Mouse (Mus musculus) forebrain, postnatal 0 days (tissue): ENCODE results near the gene Kbtbd2. TPM values are rescaled to one million over a fixed set of nuclear protein-coding genes. Genes with fewer than 3 reads are reported as not detected.

Source experiments
- ATAC-seq: fragments of 200-750 bp; cut with Nextera tagmentation; 2 replicates; pipeline ENCODE4 v1.8.0; 2017; ENCODE audit warnings: mild to moderate bottlenecking, moderate library complexity
- DNase-seq: peaks from one replicate; pipeline ENCODE4 v3.0.0-alpha.2; 2015
- H3K27ac ChIP-seq: fragments of 300-500 bp; sonication (generic); 2 replicates; pipeline ENCODE4 v1.5.1; 2014; ENCODE audit warnings: low read depth, mild to moderate bottlenecking, antibody characterized with exemption, low read length, moderate library complexity, mixed read lengths
- H3K27me3 ChIP-seq: fragments of 300-500 bp; sonication (generic); 2 replicates; pipeline ENCODE4 v1.6.1; 2014; ENCODE audit warnings: mild to moderate bottlenecking, low read length, mixed read lengths; ENCODE audit not compliant: insufficient read depth
- H3K36me3 ChIP-seq: fragments of 300-500 bp; sonication (generic); 2 replicates; pipeline ENCODE4 v1.6.1; 2014; ENCODE audit warnings: mild to moderate bottlenecking, moderate library complexity; ENCODE audit not compliant: insufficient read depth
- H3K4me1 ChIP-seq: fragments of 300-500 bp; sonication (generic); 2 replicates; pipeline ENCODE4 v1.6.1; 2014; ENCODE audit warnings: antibody characterized with exemption; ENCODE audit not compliant: insufficient read depth
- H3K4me2 ChIP-seq: fragments of 300-500 bp; sonication (generic); 2 replicates; pipeline ENCODE4 v1.6.1; 2014; ENCODE audit warnings: low read depth, mild to moderate bottlenecking, moderate library complexity
- H3K4me3 ChIP-seq: fragments of 300-500 bp; sonication (generic); 2 replicates; pipeline ENCODE4 v1.5.1; 2014; ENCODE audit warnings: low read depth, low read length, mixed read lengths
- H3K9ac ChIP-seq: fragments of 300-500 bp; sonication (generic); 2 replicates; pipeline ENCODE4 v1.6.1; 2014; ENCODE audit warnings: mild to moderate bottlenecking
- H3K9me3 ChIP-seq: fragments of 300-500 bp; sonication (generic); 2 replicates; pipeline ENCODE4 v1.6.1; 2016; ENCODE audit warnings: low read length
- CTCF ChIP-seq: sonication (generic); IDR thresholded peaks from 2 replicates; pipeline ENCODE4 v1.5.1; 2016; ENCODE audit warnings: antibody characterized with exemption, control low read depth, low read depth
- WGBS: fragments of 180-500 bp; shearing (Covaris S2); extraction: QIAGEN DNeasy Blood & Tissue Kit; methylation state at CpG from one replicate; pipeline ENCODE4 v1.1.7; 2014; 5-methylcytosine and 5-hydroxymethylcytosine counted together
- polyA plus RNA-seq: library from polyadenylated mRNA; unstranded; fragments of >200 nt; fragmentation: Nextera tagmentation; extraction: Ambion mirVana; gene quantifications from 2 replicates; pipeline ENCODE4 v1.2.1, GENCODE M21; 2015
- total RNA-seq: library from RNA; depleted of rRNA; stranded (reverse); fragments of >200 nt; gene quantifications from 2 replicates; pipeline ENCODE4 v1.2.3, GENCODE M21; 2014; rRNA removed

The Kbtbd2 gene
- total and polyA plus RNA-seq, 2 experiments from 2014 or later, result 18.7 to 57.1 TPM

DNA sequence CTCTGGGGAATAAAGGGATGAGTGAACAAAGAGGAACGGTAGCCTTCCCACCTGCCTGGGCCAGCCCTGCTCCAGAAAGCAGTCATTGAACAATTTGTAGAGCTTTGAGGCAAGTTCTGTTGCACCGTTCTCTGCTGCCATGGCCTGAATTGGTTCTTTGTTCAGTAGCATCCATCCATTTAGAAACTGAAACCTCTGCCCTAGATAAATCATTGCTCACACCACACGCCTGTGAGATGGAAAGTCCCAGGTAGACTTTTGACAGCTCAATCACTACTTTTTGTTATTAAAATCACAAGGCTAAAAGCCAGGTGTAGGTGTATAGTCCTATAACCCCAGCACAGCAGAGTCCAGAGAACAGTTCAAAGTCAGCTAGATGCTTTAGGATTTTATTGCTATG lies 32.3 kb downstream of the Kbtbd2 start:
- Histone ChIP-seq H3K4me3 (no peak overlapping the region), H3K4me2 (no peak overlapping the region), H3K9ac (no peak overlapping the region), H3K27ac (no peak overlapping the region), H3K36me3 (peaks cover 19% of the 10 kb centered on the region), H3K4me1 (no peaks in the 10 kb centered on the region), H3K27me3 (no peaks in the 10 kb centered on the region), H3K9me3 (no peaks in the 10 kb centered on the region)
- 69% methylated on average over 3 of the region's 3 CpGs for WGBS
- no peak for TF ChIP-seq CTCF
- no peak for ATAC-seq
- no peak for DNase-seq

DNA sequence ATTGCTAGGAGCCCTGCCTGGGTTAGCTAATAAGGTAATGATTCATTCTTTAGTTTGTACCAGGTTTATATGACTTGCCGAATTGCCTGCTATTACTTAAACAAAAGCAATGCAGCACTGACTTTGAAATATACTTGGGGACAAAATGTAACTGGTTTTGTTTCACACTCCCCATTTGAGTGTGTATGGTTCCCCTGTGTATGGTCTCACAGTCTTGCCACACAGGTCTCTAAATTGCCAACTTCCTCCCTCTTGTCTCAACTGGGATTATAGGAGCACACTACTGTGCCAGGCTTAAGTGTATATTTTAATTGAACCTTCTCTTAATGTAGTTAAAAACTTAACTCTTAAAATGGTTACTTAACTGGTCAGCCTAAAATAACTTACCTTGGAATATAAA lies 38.3 kb downstream of the Kbtbd2 start:
- ATAC-seq (no peak), DNase-seq (no peak)
- H3K4me2 ChIP-seq, result no peak overlapping the region
- peaks cover 52% of the 10 kb centered on the region for H3K36me3 ChIP-seq
- no peak overlapping the region for H3K4me3 ChIP-seq
- no peak for TF ChIP-seq CTCF
- H3K9ac ChIP-seq, result no peak overlapping the region
- H3K9me3 ChIP-seq, result no peaks in the 10 kb centered on the region
- no peak overlapping the region for H3K27ac ChIP-seq
- H3K4me1 ChIP-seq, result no peaks in the 10 kb centered on the region
- H3K27me3 ChIP-seq, result no peaks in the 10 kb centered on the region
- WGBS, result 94% methylated on average over 1 of the region's 1 CpGs

DNA sequence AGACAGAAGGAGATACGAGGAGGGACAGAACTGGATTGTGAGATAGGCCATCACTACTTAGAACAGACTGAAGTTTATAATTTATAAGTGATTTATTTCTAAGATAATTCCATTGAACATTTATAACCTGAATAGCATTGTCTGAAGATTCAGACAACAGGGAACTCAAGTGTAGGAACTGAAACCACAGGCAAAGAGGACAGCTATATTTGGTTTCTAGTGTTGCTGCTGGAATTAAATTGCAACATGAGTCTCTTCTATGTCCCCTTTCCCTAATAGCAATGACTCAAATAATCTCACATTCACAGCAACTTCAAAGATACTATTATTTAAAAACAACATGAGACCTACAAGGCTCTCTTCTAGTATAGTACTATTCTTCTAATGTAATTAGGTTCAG lies 41.5 kb downstream of the Kbtbd2 start:
- H3K27ac ChIP-seq, result no peak overlapping the region
- ATAC-seq (no peak), DNase-seq (no peak)
- TF ChIP-seq CTCF, result no peak
- 94% methylated on average over 1 of the region's 1 CpGs for WGBS
- peaks cover 43% of the 10 kb centered on the region for H3K36me3 ChIP-seq
- H3K4me1 ChIP-seq, result no peaks in the 10 kb centered on the region
- no peak overlapping the region for H3K4me3 ChIP-seq
- H3K27me3 ChIP-seq, result no peaks in the 10 kb centered on the region
- H3K9ac ChIP-seq, result no peak overlapping the region
- H3K9me3 ChIP-seq, result no peaks in the 10 kb centered on the region
- H3K4me2 ChIP-seq, result no peak overlapping the region

DNA sequence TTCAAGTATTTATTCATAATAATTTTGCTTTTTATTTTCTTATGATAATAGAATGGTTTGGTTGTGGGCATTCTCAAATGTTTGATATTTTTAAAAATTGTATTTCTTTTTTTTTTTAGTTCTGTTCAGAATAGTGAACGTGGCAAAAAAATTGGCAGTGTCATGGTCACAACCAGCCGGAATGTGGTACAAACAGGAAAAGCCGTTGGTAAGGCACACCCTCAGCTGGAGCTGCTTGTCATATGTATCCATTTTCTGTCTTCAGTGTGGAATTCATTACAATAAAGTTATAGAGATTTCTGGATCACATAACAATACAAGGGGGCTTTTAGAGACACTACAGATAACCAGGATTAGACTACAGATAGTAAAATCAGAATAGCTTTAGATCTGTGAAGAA lies 43.9 kb downstream of the Kbtbd2 start:
- H3K9ac ChIP-seq, result no peak overlapping the region
- WGBS, result 89% methylated on average over 3 of the region's 3 CpGs
- no peaks in the 10 kb centered on the region for H3K27me3 ChIP-seq
- ATAC-seq (no peak), DNase-seq (no peak)
- no peak overlapping the region for H3K4me3 ChIP-seq
- TF ChIP-seq CTCF, result no peak
- no peaks in the 10 kb centered on the region for H3K4me1 ChIP-seq
- H3K4me2 ChIP-seq, result no peak overlapping the region
- H3K9me3 ChIP-seq, result no peaks in the 10 kb centered on the region
- H3K36me3 ChIP-seq, result peaks cover 35% of the 10 kb centered on the region
- no peak overlapping the region for H3K27ac ChIP-seq

DNA sequence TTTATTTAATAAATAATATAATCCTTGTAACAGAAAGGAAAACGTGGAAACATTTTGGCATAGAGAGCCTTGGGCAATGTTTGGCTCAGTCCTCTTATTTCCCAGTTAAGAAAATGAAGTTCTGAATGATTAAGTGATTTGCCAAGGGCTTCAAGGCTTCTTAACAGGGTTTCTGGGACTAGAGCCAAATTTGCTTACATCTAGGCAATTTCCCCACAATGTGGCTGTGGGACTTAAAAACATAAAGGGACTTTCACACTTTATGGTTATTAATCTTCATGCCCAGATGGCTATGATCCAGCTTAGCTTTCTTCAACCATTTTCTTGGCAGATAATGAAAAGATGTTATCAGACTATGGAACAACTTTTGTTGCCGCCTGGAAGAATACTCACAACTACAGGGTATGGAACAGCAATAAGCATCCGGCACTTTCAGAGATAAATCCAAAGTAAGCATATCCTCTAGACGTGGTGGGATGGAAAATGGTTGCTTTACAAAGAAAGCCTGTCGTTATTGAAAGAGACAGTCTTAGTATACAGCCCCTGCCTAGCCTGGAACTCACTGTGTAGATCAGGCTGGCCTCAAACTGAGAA lies 51.6 kb downstream of the Kbtbd2 start:
- DNase-seq (peak; percentile 47), ATAC-seq (no peak)
- Histone ChIP-seq H3K9ac (no peak overlapping the region), H3K27ac (no peak overlapping the region), H3K4me3 (no peak overlapping the region), H3K27me3 (no peaks in the 10 kb centered on the region), H3K9me3 (no peaks in the 10 kb centered on the region), H3K4me2 (no peak overlapping the region), H3K4me1 (no peaks in the 10 kb centered on the region), H3K36me3 (peaks cover 11% of the 10 kb centered on the region; the same call in 1 of the 2 replicates)
- no peak for TF ChIP-seq CTCF
- WGBS, result 26% methylated on average over 5 of the region's 5 CpGs

DNA sequence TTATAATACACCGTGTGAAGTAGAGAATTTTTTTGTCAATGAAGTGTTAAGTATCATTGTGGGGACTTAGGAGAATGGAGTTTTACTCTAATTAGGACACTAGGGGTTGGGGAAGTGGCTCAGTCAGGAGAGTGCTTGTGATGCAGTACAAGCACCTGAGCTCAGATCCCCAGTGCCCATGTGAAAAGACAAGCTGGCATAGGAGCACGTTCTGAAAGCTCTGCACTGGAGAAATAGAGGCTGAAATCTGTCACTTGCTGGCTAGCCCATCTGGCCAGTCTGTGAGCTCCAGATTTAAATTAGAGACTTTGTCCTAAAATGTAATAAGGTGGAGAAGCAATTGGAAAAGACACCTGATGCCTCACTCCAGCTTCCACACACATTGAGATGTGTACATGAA lies 65.1 kb downstream of the Kbtbd2 start:
- DNase-seq (peak; percentile 19), ATAC-seq (no peak)
- WGBS, result 54% methylated on average over 2 of the region's 2 CpGs
- no peaks in the 10 kb centered on the region for H3K9me3 ChIP-seq
- no peaks in the 10 kb centered on the region for H3K4me1 ChIP-seq
- H3K4me2 ChIP-seq, result no peak overlapping the region
- H3K4me3 ChIP-seq, result no peak overlapping the region
- H3K9ac ChIP-seq, result no peak overlapping the region
- no peak overlapping the region for H3K27ac ChIP-seq
- no peaks in the 10 kb centered on the region for H3K27me3 ChIP-seq
- peaks cover 62% of the 10 kb centered on the region for H3K36me3 ChIP-seq
- TF ChIP-seq CTCF, result no peak

Other genes with a start within 250 kb of the Kbtbd2 start
- 10.0 and 15.5 TPM in 2 replicates for gene Pde1c, start 228.7 kb downstream of the Kbtbd2 start, total RNA-seq
- gene Pde1c, start 228.7 kb downstream of the Kbtbd2 start, polyA plus RNA-seq, result 3.6 and 5.7 TPM in 2 replicates
- 67.2 and 68.4 TPM in 2 replicates for gene Lsm5, start 93.1 kb downstream of the Kbtbd2 start, total RNA-seq
- gene Lsm5, start 93.1 kb downstream of the Kbtbd2 start, polyA plus RNA-seq, result 91.7 and 129 TPM in 2 replicates
- gene Avl9, start 82.9 kb downstream of the Kbtbd2 start, total RNA-seq, result 59.7 and 66.1 TPM in 2 replicates
- 12.3 and 19.9 TPM in 2 replicates for gene Avl9, start 82.9 kb downstream of the Kbtbd2 start, polyA plus RNA-seq
- 41.4 and 47.8 TPM in 2 replicates for gene Fkbp9, start 34.2 kb upstream of the Kbtbd2 start, total RNA-seq
- gene Fkbp9, start 34.2 kb upstream of the Kbtbd2 start, polyA plus RNA-seq, result 31.4 and 33.8 TPM in 2 replicates
- gene Nt5c3, start 126.1 kb upstream of the Kbtbd2 start, total RNA-seq, result 114 and 119 TPM in 2 replicates
- 197 and 225 TPM in 2 replicates for gene Nt5c3, start 126.1 kb upstream of the Kbtbd2 start, polyA plus RNA-seq
- 0.31 and 1.00 TPM in 2 replicates for gene Vmn1r4, start 126.2 kb upstream of the Kbtbd2 start, total RNA-seq
- gene Vmn1r4, start 126.2 kb upstream of the Kbtbd2 start, polyA plus RNA-seq, result 0.67 and 0.73 TPM in 2 replicates
- not detected in 2 replicates for gene Vmn1r5, start 172.5 kb upstream of the Kbtbd2 start, total RNA-seq
- gene Vmn1r5, start 172.5 kb upstream of the Kbtbd2 start, polyA plus RNA-seq, result not detected in 2 replicates
- not detected in 2 replicates for gene Vmn1r6, start 199.4 kb upstream of the Kbtbd2 start, total RNA-seq
- gene Vmn1r6, start 199.4 kb upstream of the Kbtbd2 start, polyA plus RNA-seq, result not detected in 2 replicates
- gene Vmn1r7, start 227.5 kb upstream of the Kbtbd2 start, total RNA-seq, result not detected in 2 replicates
- not detected in 2 replicates for gene Vmn1r7, start 227.5 kb upstream of the Kbtbd2 start, polyA plus RNA-seq
- gene Vmn1r8, start 234.5 kb upstream of the Kbtbd2 start, total RNA-seq, result not detected in 2 replicates
- not detected in 2 replicates for gene Vmn1r8, start 234.5 kb upstream of the Kbtbd2 start, polyA plus RNA-seq